Mouse (Mus musculus): ENCODE data around the gene Map3k15. TPM values are rescaled to one million over a fixed set of nuclear protein-coding genes. Genes with fewer than 3 reads are reported as not detected.

The Map3k15 gene
- polyA plus RNA-seq (2015; fragmentation: Nextera tagmentation; extraction: Ambion mirVana), result 0.21 and 0.48 TPM in 2 replicates

- 31% methylated on average over 41 of the region's 108 CpGs for WGBS
- Histone ChIP-seq H3K27me3 (peaks cover 50% of the 10 kb centered on the region), H3K4me3 (replicated peaks) (peak within 1 kb of the TSS; percentile 48), H3K27ac (no peak within 1 kb of the TSS), H3K4me1 (no peaks in the 10 kb centered on the region), H3K36me3 (no peaks in the 10 kb centered on the region), H3K9ac (peak within 1 kb of the TSS; percentile 21; the same call in 1 of the 2 replicates), H3K9me3 (replicated peaks) (no peaks in the 10 kb centered on the region), H3K4me2 (peak within 1 kb of the TSS; percentile 75)
- peak; percentile 79 for ATAC-seq (replicated peaks; ENCODE audit: low FRiP score)
These were observed at the start of gene Map3k15 for GRCm38 (mm10) chrX:159988002-159988960. Gene Map3k15, plus strand, starts transcription at chrX:159988433.

GRCm38 (mm10) chrX:159942569-159942968 is 45.7 kb upstream of the Map3k15 start:
- H3K4me3 ChIP-seq (replicated peaks), result no peak overlapping the region
- no peak overlapping the region for H3K9ac ChIP-seq
- H3K4me2 ChIP-seq, result no peak overlapping the region
- H3K36me3 ChIP-seq, result no peaks in the 10 kb centered on the region
- H3K27me3 ChIP-seq, result peaks cover 22% of the 10 kb centered on the region; the same call in 1 of the 2 replicates
- ATAC-seq (replicated peaks; ENCODE audit: low FRiP score), result no peak
- 81% methylated on average over 2 of the region's 2 CpGs for WGBS
- H3K4me1 ChIP-seq, result no peaks in the 10 kb centered on the region
- no peaks in the 10 kb centered on the region for H3K9me3 ChIP-seq (replicated peaks)
- H3K27ac ChIP-seq, result no peak overlapping the region

GRCm38 (mm10) chrX:159943586-159943985 is 44.6 kb upstream of the Map3k15 start:
- H3K9me3 ChIP-seq (replicated peaks), result no peaks in the 10 kb centered on the region
- peaks cover 25% of the 10 kb centered on the region; the same call in 1 of the 2 replicates for H3K27me3 ChIP-seq
- no peaks in the 10 kb centered on the region for H3K4me1 ChIP-seq
- H3K4me2 ChIP-seq, result no peak overlapping the region
- ATAC-seq (replicated peaks; ENCODE audit: low FRiP score), result no peak
- H3K4me3 ChIP-seq (replicated peaks), result no peak overlapping the region
- WGBS, result 50% methylated on average over 1 of the region's 1 CpGs
- H3K36me3 ChIP-seq, result no peaks in the 10 kb centered on the region
- H3K9ac ChIP-seq, result no peak overlapping the region
- no peak overlapping the region for H3K27ac ChIP-seq

- no peak overlapping the region for H3K4me2 ChIP-seq
- 80% methylated on average over 7 of the region's 7 CpGs for WGBS
These were observed 34.4 kb upstream of the Map3k15 start for GRCm38 (mm10) chrX:159953546-159954429.

GRCm38 (mm10) chrX:159954430-159954779 is 33.8 kb upstream of the Map3k15 start:
- Histone ChIP-seq H3K9ac (no peak overlapping the region), H3K4me1 (no peaks in the 10 kb centered on the region), H3K4me2 (no peak overlapping the region), H3K9me3 (replicated peaks) (no peaks in the 10 kb centered on the region), H3K27me3 (peaks cover 61% of the 10 kb centered on the region), H3K4me3 (replicated peaks) (no peak overlapping the region), H3K36me3 (no peaks in the 10 kb centered on the region), H3K27ac (no peak overlapping the region)
- 73% methylated on average over 4 of the region's 4 CpGs for WGBS
- no peak for ATAC-seq (replicated peaks; ENCODE audit: low FRiP score)

More at GRCm38 (mm10) chrX:159953546-159954429, 34.4 kb upstream of the Map3k15 start:
- Histone ChIP-seq H3K4me3 (replicated peaks) (no peak overlapping the region), H3K9me3 (replicated peaks) (no peaks in the 10 kb centered on the region), H3K27ac (no peak overlapping the region), H3K27me3 (peaks cover 56% of the 10 kb centered on the region), H3K9ac (no peak overlapping the region), H3K4me1 (no peaks in the 10 kb centered on the region), H3K36me3 (no peaks in the 10 kb centered on the region)
- ATAC-seq (replicated peaks; ENCODE audit: low FRiP score), result no peak

GRCm38 (mm10) chrX:159955433-159955832 is 32.8 kb upstream of the Map3k15 start:
- ATAC-seq (replicated peaks; ENCODE audit: low FRiP score), result no peak
- no peak overlapping the region for H3K4me3 ChIP-seq (replicated peaks)
- H3K27me3 ChIP-seq, result peaks cover 57% of the 10 kb centered on the region
- no peak overlapping the region for H3K4me2 ChIP-seq
- 77% methylated on average over 6 of the region's 6 CpGs for WGBS
- H3K9me3 ChIP-seq (replicated peaks), result no peaks in the 10 kb centered on the region
- H3K36me3 ChIP-seq, result no peaks in the 10 kb centered on the region
- no peak overlapping the region for H3K27ac ChIP-seq
- no peak overlapping the region for H3K9ac ChIP-seq
- H3K4me1 ChIP-seq, result no peaks in the 10 kb centered on the region

GRCm38 (mm10) chrX:159961385-159961784 is 26.8 kb upstream of the Map3k15 start:
- Histone ChIP-seq H3K9ac (no peak overlapping the region), H3K27ac (no peak overlapping the region), H3K36me3 (no peaks in the 10 kb centered on the region), H3K4me3 (replicated peaks) (no peak overlapping the region), H3K4me2 (no peak overlapping the region), H3K27me3 (peaks cover 35% of the 10 kb centered on the region), H3K9me3 (replicated peaks) (no peaks in the 10 kb centered on the region), H3K4me1 (no peaks in the 10 kb centered on the region)
- ATAC-seq (replicated peaks; ENCODE audit: low FRiP score), result no peak
- 80% methylated on average over 2 of the region's 2 CpGs for WGBS

DNA sequence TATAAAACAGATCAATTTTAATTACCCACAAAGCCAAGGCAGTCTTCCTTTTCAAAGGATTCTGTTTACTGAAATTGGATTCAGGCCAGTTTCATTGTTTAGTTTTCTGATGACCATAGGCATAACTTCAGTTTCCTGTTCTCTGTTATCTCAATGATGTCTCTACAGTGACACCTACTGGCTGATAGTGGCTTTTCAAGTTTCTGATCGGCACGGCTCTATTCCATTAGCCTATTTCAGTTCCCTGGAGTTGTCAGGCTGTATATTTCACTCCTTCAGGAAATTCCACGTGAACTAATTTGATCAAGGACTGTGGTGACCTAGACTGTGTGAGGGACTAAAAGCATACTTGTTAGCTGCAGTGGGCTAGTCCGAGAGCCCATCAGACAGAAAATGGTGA is 25.0 kb upstream of the Map3k15 start:
- 30% methylated on average over 4 of the region's 4 CpGs for WGBS
- H3K9me3 ChIP-seq (replicated peaks), result no peaks in the 10 kb centered on the region
- no peaks in the 10 kb centered on the region for H3K4me1 ChIP-seq
- H3K4me3 ChIP-seq (replicated peaks), result no peak overlapping the region
- no peak overlapping the region for H3K27ac ChIP-seq
- no peak overlapping the region for H3K4me2 ChIP-seq
- H3K9ac ChIP-seq, result no peak overlapping the region
- H3K36me3 ChIP-seq, result no peaks in the 10 kb centered on the region
- ATAC-seq (replicated peaks; ENCODE audit: low FRiP score), result no peak; the same call in 1 of the 2 replicates
- H3K27me3 ChIP-seq, result peaks cover 29% of the 10 kb centered on the region

- Histone ChIP-seq H3K27ac (no peak overlapping the region), H3K27me3 (peaks cover 29% of the 10 kb centered on the region), H3K4me2 (no peak overlapping the region), H3K4me3 (replicated peaks) (no peak overlapping the region), H3K9ac (no peak overlapping the region), H3K4me1 (no peaks in the 10 kb centered on the region), H3K9me3 (replicated peaks) (no peaks in the 10 kb centered on the region), H3K36me3 (no peaks in the 10 kb centered on the region)
- ATAC-seq (replicated peaks; ENCODE audit: low FRiP score), result no peak
- 91% methylated on average over 9 of the region's 9 CpGs for WGBS
These were observed 24.3 kb upstream of the Map3k15 start for GRCm38 (mm10) chrX:159963925-159964324.

DNA sequence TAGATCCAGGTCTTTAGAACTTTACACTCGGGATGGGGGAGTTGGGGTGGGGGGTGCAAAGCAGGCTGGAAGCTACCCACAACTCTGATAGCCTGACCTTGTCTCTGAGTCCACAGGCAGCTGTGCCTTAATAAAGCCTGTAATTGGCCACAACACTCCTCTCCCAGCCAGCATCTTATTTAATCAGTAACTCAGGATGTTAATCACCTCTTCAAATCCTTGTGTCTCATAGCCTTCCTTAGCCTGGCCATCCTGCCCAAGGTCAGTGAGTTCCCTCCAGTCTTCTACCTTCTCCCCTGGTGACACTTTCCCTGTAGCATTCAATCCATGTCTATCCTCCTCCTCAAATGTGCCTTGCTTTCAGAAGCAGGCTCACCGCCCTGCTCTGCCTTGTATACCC is 19.2 kb upstream of the Map3k15 start:
- Histone ChIP-seq H3K4me1 (no peaks in the 10 kb centered on the region), H3K9me3 (replicated peaks) (no peaks in the 10 kb centered on the region), H3K27ac (no peak overlapping the region), H3K4me3 (replicated peaks) (no peak overlapping the region), H3K9ac (no peak overlapping the region), H3K27me3 (peaks cover 40% of the 10 kb centered on the region), H3K36me3 (no peaks in the 10 kb centered on the region), H3K4me2 (no peak overlapping the region)
- no peak for ATAC-seq (replicated peaks; ENCODE audit: low FRiP score)
- WGBS, result 70% methylated on average over 2 of the region's 2 CpGs

GRCm38 (mm10) chrX:159971091-159971779 is 17.0 kb upstream of the Map3k15 start:
- Histone ChIP-seq H3K9ac (no peak overlapping the region), H3K4me1 (no peaks in the 10 kb centered on the region), H3K9me3 (replicated peaks) (no peaks in the 10 kb centered on the region), H3K27ac (no peak overlapping the region), H3K4me3 (replicated peaks) (no peak overlapping the region), H3K36me3 (no peaks in the 10 kb centered on the region), H3K27me3 (peaks cover 33% of the 10 kb centered on the region), H3K4me2 (no peak overlapping the region)
- ATAC-seq (replicated peaks; ENCODE audit: low FRiP score), result no peak; the same call in 1 of the 2 replicates
- WGBS, result 44% methylated on average over 3 of the region's 3 CpGs

Data from kidney, embryonic 15.5 days (tissue).